Mouse (Mus musculus) MEL (cell line): Measurements from ENCODE around the gene Srsf12.

Source experiments
- CTCF ChIP-seq, 3 experiments: IDR thresholded peaks in 2 of 3; conservative IDR thresholded peaks in 1 of 3; 2 replicates each; pipeline ENCODE4 v1.5.1; 2011 to 2012; ENCODE audit warnings: low read length in 3 of 3, low read depth in 2 of 3, mild to moderate bottlenecking in 2 of 3, improper control_type of control experiment in 1 of 3, inconsistent platforms in 1 of 3, mixed read lengths in 1 of 3, moderate library complexity in 1 of 3; ENCODE audit not compliant: control insufficient read depth in 1 of 3, insufficient read depth in 1 of 3, poor library complexity in 1 of 3, severe bottlenecking in 1 of 3
- MAFK ChIP-seq: IDR thresholded peaks from 2 replicates; pipeline ENCODE4 v1.6.1; 2011; ENCODE audit warnings: low read depth, mild to moderate bottlenecking, low read length, improper control_type of control experiment, borderline replicate concordance
- MAX ChIP-seq: IDR thresholded peaks from 2 replicates; pipeline ENCODE4 v1.6.1; 2011; ENCODE audit warnings: low read length, improper control_type of control experiment
- NRF1 ChIP-seq: IDR thresholded peaks from 2 replicates; pipeline ENCODE4 v1.6.1; 2014; ENCODE audit warnings: low read depth, mild to moderate bottlenecking, inconsistent platforms, low read length, improper control_type of control experiment, moderate library complexity; ENCODE audit not compliant: poor library complexity, insufficient read depth, severe bottlenecking
- POLR2A ChIP-seq, 2 experiments: IDR thresholded peaks; 2 replicates each; pipeline ENCODE4 v1.6.1; 2011 to 2012; ENCODE audit warnings: low read length in 2 of 2, mild to moderate bottlenecking in 2 of 2, control low read depth in 1 of 2, improper control_type of control experiment in 1 of 2, low read depth in 1 of 2, moderate library complexity in 1 of 2; ENCODE audit not compliant: control insufficient read depth in 1 of 2, insufficient read depth in 1 of 2, poor library complexity in 1 of 2
- RAD21 ChIP-seq: IDR thresholded peaks from 2 replicates; pipeline ENCODE4 v1.6.1; 2011; ENCODE audit warnings: mild to moderate bottlenecking, low read depth, low read length, improper control_type of control experiment
- TBP ChIP-seq: IDR thresholded peaks from 2 replicates; pipeline ENCODE4 v1.8.0; 2011; ENCODE audit warnings: low read depth, low read length, improper control_type of control experiment
- ZC3H11A ChIP-seq: IDR thresholded peaks from 2 replicates; pipeline ENCODE4 v1.6.1; 2012; ENCODE audit warnings: low read depth, mild to moderate bottlenecking, inconsistent platforms, low read length, improper control_type of control experiment
- ZKSCAN1 ChIP-seq: IDR thresholded peaks from 2 replicates; pipeline ENCODE4 v1.6.1; 2012; ENCODE audit warnings: low read depth, mild to moderate bottlenecking, inconsistent platforms, low read length, improper control_type of control experiment, moderate library complexity

DNA sequence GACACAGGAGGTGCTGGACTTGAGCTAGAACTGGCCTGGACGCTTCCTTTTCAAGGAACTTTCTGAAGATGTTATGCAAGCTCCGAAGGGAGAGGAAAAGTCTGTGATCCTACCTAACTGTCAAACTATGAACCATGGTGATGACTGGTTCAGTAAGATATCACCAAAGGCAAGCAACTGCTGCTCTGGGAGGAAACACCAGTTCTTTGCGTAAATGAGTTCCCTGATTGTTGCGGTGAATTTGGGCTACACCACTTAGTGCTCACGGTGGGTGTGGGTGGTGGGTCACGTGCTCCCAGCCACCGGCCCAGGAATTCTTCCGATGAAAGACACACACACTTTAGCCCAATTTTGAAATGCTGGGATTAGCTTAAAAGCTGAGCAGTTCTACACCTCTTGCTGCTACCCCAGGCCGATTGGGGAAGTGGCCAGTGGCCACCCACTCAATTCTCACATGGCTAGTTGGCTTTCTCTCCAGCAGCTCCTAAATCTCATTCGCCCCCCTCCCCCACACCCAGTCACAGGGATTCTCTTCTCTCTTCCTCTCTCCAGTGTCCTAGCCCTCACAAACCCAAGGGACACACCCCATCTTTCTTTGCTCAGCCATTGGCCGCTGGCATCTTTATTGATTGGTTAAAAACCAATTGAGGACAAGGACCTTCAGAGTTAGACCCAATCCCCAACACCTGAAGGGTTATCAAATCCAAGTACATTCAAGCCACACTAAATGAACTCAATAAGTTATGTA, 56.4 kb downstream of the Srsf12 start:
- TF ChIP-seq MAX (no peak), NRF1 (no peak), POLR2A (IDR thresholded peaks at IDR 0.05; ENCODE audit: control insufficient read depth in 1 of 2, insufficient read depth in 1 of 2, low read depth in 1 of 2, low read length in 2 of 2, poor library complexity in 1 of 2) (no peak), CTCF (IDR thresholded peaks at IDR 0.05 in 2 of 3, conservative IDR thresholded peaks at IDR 0.05 in 1 of 3; ENCODE audit: control insufficient read depth in 1 of 3, insufficient read depth in 1 of 3, low read depth in 2 of 3, low read length in 3 of 3, poor library complexity in 1 of 3, severe bottlenecking in 1 of 3) (no peak), ZKSCAN1 (no peak), MAFK (no peak), RAD21 (no peak), TBP (no peak), ZC3H11A (no peak)
